Mouse (Mus musculus): ENCODE measurements around the gene Nlrp4c.
"Not testable (repeated sequence)": the region's sequence is repeated elsewhere in the genome, so short reads cannot be mapped to it uniquely, and the experiment has no call there.

Nlrp4c gene

DNA sequence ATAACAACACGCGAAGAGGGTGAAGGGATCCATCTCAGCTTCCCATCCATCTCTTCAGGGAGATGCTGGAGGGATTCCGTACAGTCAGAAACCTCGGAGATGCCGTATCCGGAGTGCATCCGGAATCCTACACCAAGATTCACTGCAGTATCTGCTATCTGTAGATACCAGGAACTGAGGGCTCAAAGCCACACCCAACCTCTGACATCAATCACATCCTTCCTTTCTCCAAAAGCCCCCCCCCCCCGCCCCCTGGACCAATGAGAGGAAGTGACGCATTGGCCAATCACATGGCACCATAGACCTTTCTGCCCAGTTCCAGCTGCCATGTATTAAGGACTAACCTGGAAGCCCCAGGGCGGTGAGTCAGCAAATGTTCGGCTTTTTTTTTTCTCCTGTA lies at the start of gene Nlrp4c:
Gene Nlrp4c, plus strand, starts transcription at position 301 of the 400 bp plus-strand sequence.
- no peak for DNase-seq

DNA sequence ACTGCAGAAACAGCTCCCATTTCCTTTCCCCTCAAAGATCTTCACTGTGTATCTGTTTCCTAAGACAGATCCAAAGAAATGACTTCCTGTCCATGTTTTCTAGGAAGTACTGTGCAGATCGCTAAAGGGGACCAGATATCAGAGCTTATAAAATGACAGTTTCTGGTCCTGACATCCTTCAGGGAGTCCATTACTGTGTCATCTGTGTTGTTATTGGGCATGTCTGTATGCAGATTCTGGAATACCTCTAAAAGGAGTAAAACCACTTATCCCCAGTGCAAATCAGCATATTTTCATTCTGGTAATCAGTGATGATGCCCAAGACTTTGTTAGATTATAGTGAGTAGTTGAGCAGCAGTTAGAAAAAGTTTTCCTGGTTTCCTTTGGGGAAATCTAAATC lies 34.1 kb upstream of the Nlrp4c start, which contains the start of gene Vmn1r65:
Gene Vmn1r65, minus strand, starts transcription at position 101 of the 400 bp plus-strand sequence.
- DNase-seq, result no peak

DNA sequence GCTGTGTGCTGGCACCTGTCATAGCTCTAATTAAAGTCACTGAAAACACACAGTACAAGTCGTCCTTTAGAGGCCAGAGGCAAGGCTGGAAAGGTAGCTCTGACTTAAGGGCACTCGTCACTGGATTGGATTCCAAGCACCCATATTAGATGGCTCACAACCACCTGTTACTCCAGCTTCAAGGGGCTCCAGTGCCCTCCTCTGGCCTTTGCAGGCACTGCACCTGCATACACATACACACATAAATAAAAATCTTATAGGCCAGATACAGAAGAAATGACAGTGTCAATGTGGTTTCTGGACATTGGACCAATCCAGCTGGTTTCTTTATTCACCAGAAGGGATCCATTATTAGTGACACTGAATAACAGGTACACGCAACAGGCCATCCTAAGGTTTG lies 74.5 kb downstream of the Nlrp4c start:
- DNase-seq, result no peak

DNA sequence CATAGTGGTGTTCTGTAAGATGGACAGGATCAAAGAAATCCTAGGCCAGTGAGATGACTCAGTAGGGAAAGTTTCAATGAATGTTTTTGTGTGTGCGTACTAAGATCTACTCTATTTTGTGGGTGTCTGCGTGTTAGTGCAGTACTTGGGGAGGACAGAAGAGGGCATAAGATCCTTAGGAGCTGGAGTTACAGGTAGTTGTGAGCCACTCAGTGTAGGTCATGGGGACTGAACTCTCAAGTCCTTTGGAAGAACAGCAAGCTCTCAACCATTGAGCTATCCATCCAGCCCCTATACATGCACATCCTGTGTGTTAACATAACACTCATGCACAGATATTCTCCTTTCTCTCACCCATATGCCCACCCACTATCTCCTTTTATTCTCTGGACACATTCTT lies 75.1 kb downstream of the Nlrp4c start:
- DNase-seq, result peak in 1 of 2 experiments; percentile 46

DNA sequence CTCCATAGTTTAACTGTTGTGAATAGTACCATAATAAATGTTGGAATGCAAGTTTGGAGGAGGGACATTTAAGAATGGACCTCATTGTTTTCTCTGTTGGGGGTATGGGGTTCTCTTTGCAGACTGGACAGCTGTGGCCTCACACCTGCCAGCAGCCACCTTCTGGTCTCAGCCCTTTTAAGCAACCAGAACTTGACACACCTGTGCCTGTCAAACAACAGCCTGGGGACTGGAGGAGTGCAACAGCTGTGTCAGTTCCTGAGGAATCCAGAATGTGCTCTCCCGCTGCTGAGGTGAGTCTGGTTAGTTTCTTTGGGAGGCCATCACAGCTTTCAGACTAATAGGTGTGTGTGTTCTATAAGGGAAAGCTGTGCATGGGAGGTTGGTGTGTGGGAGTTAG lies 76.2 kb downstream of the Nlrp4c start:
- not testable (repeated sequence) for DNase-seq

DNA sequence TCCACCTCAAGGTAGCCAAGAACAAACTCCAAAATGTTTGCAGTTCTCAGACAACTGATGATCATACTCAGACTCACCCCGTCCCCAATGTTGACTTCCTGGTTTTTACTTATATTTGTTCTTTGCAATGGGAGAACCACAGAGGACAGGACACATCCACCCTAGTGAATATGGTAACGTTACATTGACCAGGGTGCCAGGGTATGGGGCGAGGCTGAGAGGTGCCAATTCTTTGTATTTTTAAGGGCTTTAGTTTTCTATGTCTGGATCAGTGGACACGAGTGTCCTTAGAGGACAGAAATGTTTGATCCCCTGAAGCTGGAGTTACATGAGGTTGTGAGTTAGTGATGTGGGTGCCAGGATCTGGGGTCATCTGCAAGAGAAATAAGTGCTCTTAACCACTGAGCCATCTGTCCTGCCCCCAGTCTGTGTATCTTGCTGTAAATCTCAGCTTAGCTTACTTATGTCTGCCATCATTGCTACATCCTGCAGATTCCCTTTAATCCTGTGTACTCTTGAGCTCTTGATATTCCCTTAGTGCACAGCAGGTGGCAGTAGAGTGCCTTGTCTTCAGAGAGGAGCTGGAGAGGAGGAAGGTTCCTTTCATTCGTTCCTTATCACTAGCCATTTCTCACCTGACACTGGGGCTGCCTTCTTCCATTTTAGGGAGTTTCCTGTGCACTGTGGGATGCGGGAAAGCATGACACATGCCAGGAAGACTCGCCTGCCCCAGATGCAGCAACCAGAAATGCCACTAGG lies 81.9 kb downstream of the Nlrp4c start:
- DNase-seq, result peak; percentile 86 to 90

DNA sequence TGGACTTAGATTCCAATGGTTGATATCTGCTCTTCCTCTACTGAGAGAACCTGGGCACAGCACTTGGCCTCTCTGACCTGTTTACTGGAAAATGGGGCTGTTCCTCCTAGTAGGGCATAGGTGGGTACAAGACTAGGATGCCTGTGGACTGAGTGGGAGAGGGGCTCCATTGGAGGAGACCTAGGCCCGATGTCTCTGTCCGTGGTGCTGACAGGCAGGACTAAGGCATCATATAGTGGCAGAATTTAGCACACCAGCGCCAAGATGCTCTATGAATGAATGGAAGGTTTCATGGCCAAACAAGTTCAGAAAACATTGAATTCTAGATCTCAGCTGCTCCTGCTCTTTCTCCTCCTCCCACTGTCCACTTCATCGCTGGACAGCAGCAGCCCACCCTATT lies 85.4 kb downstream of the Nlrp4c start:
- DNase-seq, result no peak

DNA sequence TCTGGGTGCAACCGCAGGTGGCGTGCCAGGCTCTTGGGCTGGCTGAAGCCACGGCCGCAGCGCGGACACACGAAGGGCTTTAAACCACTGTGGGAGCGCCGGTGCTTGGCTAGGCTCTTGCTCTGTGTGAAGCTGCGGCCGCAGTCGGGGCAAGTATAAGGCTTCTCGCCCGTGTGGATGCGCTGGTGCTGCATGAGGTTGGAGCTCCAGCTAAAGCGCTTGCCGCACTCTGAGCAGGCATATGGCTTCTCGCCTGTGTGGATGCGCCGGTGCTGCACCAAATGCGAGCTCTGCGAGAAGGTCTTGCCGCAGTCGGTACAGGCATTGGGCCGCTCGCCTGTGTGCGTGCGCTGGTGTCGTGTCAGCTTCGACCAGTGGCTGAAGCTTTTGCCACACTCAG lies 87.7 kb downstream of the Nlrp4c start:
- no peak for DNase-seq

DNA sequence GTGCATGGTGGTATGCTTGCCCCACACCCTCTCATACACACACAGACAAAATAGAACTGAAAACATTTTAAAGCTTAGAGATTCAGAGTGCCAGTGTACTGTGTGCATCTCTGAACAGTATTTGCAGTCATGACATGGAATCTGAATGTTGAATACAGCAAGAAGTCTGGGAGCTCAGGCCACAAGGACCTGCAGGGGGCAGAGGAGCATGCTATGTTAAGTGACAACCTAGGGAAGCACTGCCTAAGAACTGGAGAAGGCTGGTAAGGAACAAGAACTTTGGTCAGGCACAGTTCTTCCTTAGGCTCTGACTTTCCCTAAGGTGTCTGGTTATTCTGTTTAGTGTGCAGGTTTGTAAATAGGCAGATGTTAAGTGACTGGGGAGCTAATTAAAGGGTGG lies 91.5 kb downstream of the Nlrp4c start:
- peak; percentile 42 to 57 for DNase-seq

DNA sequence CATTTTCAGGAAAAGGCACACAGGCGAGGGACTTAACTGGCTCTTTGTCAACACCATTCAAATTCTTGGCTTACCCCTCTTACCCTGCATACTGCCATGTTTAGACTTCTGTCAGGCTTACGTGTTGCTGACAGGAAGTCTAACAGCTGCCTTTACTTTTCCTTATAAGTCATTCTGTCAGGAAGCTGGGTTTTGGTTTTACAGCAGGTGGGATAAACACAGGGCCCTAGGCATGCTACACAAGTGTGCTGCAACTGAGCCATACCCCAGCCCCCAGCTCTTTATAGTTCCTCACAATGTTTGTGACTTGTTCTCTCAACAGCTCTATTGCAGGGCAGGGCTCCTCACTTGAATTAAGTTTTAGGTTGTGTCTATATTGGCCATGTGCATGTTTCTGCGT lies 94.3 kb downstream of the Nlrp4c start:
- no peak for DNase-seq

DNA sequence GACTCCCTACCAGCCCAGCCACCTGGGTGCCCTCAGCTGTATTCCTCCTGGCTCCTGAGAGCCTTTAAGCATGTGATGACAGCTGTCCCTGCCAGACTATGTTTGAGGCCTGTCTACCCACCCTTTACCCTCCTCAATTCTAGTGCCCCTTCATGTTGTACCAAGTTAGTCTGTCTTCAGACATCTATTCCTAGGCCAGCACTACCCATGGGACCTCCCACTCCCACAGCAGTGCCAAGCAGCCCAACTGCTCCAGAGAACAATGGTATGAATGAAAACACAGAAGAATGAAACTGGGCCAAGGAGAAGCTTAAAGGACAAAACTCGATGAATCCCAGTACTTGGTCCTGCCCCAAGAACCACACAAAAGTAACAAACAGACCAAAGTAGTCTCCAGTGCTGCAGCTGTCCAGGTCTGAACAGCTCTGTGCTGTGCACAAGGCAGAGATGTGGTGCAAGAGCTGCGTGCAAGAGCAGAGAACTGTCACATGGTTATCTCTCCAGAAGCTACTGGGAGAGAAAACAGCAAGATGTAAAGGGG lies 99.1 kb downstream of the Nlrp4c start:
- DNase-seq, result no peak

DNA sequence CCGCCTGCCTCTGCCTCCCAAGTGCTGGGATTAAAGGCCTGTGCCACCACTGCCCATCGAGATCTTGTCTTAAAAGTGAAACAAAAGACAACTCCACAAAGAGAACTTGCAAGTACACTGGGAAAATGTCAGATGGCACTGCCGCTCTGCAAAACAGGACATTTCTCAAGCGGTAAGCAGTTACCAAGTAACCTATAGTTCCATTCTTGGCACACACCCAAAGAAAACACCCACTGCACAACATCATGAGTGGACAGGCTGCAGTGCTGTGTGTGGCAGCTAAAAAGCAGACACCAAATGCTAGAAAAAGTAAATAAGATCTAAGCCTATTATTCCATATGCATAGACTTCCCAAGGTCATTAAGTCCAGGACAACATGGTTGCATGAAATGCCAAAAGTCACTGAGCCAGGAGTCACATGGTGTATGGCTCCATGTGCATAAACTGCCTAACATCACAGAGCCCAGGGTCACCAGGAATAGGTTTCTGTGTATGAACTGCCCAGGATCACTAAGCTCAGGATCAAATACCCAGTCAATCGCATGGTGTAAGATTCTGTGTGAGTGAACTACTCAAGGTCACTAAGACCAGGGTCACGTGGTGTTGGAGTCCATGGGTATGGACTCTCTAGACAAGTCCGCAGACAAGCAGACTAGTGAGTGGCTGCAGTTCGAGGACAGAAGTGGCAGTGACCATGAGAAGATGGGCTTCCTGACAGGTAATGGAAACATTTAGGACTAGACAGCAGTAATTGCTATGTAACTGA lies 100.6 kb downstream of the Nlrp4c start:
- DNase-seq, result peak in 1 of 2 experiments; percentile 34

DNA sequence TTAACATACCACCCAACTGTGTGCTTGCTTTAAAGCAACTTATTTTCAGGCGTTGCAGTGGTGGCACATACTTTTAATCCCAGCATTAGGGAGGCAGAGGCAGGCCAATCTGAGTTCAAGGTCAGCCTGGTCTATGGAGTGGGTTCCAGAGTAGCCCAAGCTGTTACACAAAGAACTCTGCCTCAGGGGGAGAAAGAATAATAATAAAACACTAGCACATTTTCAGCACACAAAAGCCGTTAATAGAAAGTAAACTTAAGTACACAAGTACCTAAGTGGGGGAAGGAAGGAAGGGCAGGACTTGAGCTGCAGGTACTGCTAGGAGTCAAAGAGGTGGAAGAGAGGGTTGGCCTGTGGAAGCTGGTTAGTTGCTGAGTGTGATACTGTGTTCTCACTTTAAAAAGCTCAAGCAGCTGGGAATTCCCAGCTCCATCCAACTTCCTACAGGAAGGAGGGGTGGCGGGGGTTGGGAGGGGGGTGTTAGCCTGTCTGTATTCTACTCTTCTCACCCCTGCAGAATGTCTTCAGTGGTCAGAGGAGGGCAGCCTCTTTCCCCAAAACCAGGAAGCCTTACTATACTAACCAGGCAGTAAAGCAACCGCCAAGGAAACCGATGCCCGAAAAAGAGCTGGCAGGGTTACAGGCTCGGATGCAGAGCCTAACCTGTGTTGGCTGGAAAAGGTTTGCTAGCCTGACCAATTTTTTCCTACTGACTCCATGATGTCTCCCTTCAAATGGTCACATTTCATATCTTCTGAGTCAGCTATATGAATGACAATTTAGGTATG lies 101.4 kb downstream of the Nlrp4c start:
- no peak for DNase-seq

DNA sequence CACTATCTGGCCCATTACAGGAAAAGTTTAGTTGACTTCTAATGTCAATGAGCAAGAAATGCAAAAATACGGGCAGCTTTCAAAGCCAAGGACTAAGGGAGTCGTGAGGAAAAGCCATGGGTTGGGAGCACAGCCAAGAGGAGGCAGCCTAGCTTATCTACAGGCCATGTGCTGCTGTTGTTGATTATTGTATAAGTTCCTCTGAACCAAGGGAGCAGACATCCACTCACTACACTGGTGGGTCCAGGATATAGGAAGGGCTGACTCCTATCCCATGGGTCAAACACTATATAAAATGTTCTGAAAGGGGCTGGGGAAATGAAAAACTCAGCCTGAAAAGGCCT lies 102.0 kb downstream of the Nlrp4c start:
- DNase-seq, result no peak

DNA sequence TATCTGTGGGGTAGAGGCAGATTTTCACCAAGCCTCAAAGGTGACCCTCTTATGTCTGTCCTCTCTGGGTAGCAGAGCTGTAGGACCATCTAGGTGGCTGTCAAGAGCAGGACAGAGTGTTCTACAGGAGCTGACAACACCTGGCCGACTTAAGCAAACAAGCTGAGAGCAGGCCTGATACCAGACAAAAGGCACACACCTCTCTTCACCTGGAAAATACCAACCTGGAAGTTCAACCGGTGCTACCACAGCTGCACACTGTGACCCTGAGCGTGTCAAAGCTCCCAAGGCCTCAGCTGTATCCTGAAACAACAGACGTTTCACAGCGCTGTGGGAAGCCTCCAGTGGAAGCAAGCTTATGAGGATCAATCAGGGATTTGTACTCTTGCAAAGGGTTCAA lies 102.7 kb downstream of the Nlrp4c start:
- no peak for DNase-seq

DNA sequence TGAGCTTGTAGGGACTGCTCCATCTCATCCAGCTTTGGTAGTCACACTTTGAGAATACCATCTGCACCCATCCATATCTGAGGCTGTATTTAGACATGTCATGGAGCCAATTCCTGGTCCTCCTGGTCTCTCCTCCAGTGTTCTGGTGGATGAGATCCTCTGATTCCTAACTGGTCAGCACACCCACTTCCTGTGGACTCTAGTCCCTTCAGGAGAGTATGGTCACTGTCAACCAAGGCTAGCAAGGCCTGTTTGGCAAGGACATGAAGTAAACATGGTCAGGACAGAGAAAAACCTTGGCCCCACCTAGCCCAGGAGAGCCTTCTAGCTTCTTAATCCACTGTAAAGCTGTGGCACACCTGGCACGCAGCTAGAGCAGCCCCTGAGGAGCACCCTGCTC lies 106.3 kb downstream of the Nlrp4c start:
- DNase-seq, result no peak

DNA sequence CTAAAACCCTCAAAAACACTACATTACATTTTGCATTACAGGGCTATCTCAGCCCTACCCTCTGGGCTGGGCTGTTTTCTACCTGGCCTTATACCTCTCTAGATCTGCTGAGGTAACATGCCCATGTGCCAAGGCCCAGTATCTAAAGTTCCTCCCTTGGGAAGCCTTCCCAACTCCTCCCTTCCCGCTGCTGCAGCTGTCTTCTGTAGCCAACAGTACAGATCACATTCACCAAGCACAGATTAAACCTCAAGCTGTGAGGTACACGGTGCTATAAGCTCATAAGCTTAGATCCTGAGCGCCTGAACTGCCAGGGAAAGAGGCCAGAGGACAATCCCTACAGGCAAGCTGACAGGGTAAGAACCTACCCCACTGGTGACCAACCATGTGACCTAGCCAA lies 107.1 kb downstream of the Nlrp4c start:
- no peak for DNase-seq

DNA sequence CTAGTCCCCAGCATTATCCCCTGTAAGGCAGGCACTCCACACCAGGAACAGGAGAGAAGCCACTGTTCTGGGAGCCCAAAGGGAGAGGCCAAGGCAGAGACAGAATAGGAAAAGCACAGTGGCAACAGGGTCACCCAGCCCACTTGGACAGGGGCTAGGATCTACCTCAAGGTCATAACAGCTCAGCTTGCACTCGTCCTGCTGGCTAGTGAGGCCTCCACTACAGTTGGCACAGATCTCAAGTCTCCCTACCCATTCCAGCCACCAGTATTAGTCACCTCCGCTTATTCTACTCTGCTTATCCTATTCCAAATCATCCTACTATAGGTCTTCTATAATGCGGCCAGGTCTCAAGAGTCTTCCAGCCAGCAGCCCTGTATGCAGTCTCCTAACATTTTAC lies 108.2 kb downstream of the Nlrp4c start:
- DNase-seq, result no peak

DNA sequence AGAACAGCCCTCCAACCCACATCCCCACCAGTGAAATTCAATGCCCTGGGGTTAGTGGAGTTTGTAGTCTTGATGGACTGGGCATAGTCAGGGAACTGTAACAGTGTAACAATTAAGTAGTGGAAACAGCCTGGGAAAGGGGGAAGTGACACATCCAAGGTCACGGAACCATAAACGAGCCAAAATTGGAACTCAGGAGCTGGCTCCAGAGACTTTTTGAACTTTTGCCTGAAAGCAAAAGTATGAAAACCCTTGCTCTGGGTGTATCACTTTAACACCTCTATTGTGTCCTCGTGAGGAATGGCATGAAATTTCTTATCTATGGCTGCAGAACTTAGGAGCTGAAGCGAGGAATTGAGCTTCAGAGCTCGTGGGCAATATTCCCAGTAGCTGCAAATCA lies 109.2 kb downstream of the Nlrp4c start:
- DNase-seq, result no peak

Data from kidney, postnatal 36 days (tissue).